Mouse (Mus musculus): ENCODE measurements around the gene Itprid1. TPM values are rescaled to one million over a fixed set of nuclear protein-coding genes. Genes with fewer than 3 reads are reported as not detected.

The Itprid1 gene
- polyA plus RNA-seq, 1 experiment: 0.19 TPM

DNA sequence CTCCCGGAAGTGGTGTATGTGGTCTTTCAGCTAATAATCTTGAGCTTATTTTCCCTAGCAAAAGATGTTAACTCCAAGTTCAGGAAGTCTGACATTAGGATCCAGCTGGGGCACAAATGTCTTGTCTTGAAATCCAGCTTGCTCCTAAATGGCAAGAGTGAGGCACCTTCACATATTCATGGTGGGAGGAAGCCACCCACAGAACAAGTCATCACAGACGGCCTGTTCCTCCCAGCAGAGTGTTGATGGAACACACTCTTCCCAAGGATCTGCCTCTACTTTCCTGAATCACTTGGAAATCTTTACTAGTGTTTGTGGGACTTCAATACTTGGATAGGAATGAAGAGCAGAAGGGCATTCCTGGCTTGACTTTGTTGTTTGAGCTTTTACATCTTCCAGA is 28.5 kb downstream of the Itprid1 start:
- Histone ChIP-seq H3K27me3 (ENCODE audit: control insufficient read depth, insufficient read depth, low read length, poor library complexity, severe bottlenecking) (no peaks in the 10 kb centered on the region), H3K4me3 (ENCODE audit: low read depth, low read length) (no peak overlapping the region), H3K36me3 (ENCODE audit: control insufficient read depth, insufficient read depth, low read length, poor library complexity, severe bottlenecking) (no peaks in the 10 kb centered on the region), H3K27ac (ENCODE audit: insufficient read depth, low read length) (no peak overlapping the region), H3K9ac (ENCODE audit: low read depth, poor library complexity, severe bottlenecking) (no peak overlapping the region), H3K4me1 (ENCODE audit: control insufficient read depth, insufficient read depth, low read length) (no peaks in the 10 kb centered on the region), H3K9me3 (replicated peaks; ENCODE audit: control insufficient read depth, insufficient read depth, low read length, poor library complexity, severe bottlenecking) (no peaks in the 10 kb centered on the region)
- TF ChIP-seq EP300 (IDR thresholded peaks at IDR 0.05; ENCODE audit: insufficient read depth, low read depth, low read length): no peak
- no peak for TF ChIP-seq CTCF (IDR thresholded peaks at IDR 0.05; ENCODE audit: low read depth, low read length)
- TF ChIP-seq POLR2A (IDR thresholded peaks at IDR 0.05; ENCODE audit: insufficient read depth, low read length): no peak

- Histone ChIP-seq H3K4me1 (ENCODE audit: control insufficient read depth, insufficient read depth, low read length) (no peaks in the 10 kb centered on the region), H3K9ac (ENCODE audit: low read depth, poor library complexity, severe bottlenecking) (no peak overlapping the region), H3K36me3 (ENCODE audit: control insufficient read depth, insufficient read depth, low read length, poor library complexity, severe bottlenecking) (no peaks in the 10 kb centered on the region), H3K9me3 (replicated peaks; ENCODE audit: control insufficient read depth, insufficient read depth, low read length, poor library complexity, severe bottlenecking) (no peaks in the 10 kb centered on the region), H3K27ac (ENCODE audit: insufficient read depth, low read length) (no peak overlapping the region), H3K27me3 (ENCODE audit: control insufficient read depth, insufficient read depth, low read length, poor library complexity, severe bottlenecking) (no peaks in the 10 kb centered on the region), H3K4me3 (ENCODE audit: low read depth, low read length) (no peak overlapping the region)
- TF ChIP-seq POLR2A (IDR thresholded peaks at IDR 0.05; ENCODE audit: insufficient read depth, low read length): no peak
- TF ChIP-seq EP300 (IDR thresholded peaks at IDR 0.05; ENCODE audit: insufficient read depth, low read depth, low read length): no peak
- no peak for TF ChIP-seq CTCF (IDR thresholded peaks at IDR 0.05; ENCODE audit: low read depth, low read length)
These were observed 42.8 kb downstream of the Itprid1 start for GRCm38 (mm10) chr6:55879356-55879960.

GRCm38 (mm10) chr6:55880886-55881285 is 44.2 kb downstream of the Itprid1 start:
- H3K36me3 ChIP-seq (ENCODE audit: control insufficient read depth, insufficient read depth, low read length, poor library complexity, severe bottlenecking): no peaks in the 10 kb centered on the region
- H3K4me1 ChIP-seq (ENCODE audit: control insufficient read depth, insufficient read depth, low read length): no peaks in the 10 kb centered on the region
- no peak overlapping the region for H3K27ac ChIP-seq (ENCODE audit: insufficient read depth, low read length)

DNA sequence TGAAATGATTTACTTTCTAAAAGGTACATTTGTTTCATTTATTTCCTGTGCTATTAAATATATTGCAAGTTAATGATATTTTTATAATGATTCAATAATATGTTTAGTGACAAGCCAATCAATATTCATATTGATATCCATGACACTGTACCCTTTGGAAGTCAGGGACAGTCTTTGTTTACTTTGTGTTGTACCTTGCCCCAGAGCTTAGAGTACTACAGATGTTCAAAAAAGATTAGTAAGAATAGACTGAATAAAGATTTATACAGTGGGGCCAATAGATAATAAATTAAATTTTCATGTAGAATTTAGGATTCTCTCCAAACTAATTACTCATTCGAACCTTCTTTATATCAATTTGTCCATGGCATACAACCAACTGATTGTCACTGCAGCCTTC is 50.9 kb downstream of the Itprid1 start:
- Histone ChIP-seq H3K36me3 (ENCODE audit: control insufficient read depth, insufficient read depth, low read length, poor library complexity, severe bottlenecking) (no peaks in the 10 kb centered on the region), H3K27me3 (ENCODE audit: control insufficient read depth, insufficient read depth, low read length, poor library complexity, severe bottlenecking) (no peaks in the 10 kb centered on the region), H3K4me1 (ENCODE audit: control insufficient read depth, insufficient read depth, low read length) (no peaks in the 10 kb centered on the region), H3K9me3 (replicated peaks; ENCODE audit: control insufficient read depth, insufficient read depth, low read length, poor library complexity, severe bottlenecking) (no peaks in the 10 kb centered on the region), H3K4me3 (ENCODE audit: low read depth, low read length) (no peak overlapping the region), H3K27ac (ENCODE audit: insufficient read depth, low read length) (no peak overlapping the region), H3K9ac (ENCODE audit: low read depth, poor library complexity, severe bottlenecking) (no peak overlapping the region)
- TF ChIP-seq CTCF (IDR thresholded peaks at IDR 0.05; ENCODE audit: low read depth, low read length) (no peak), POLR2A (IDR thresholded peaks at IDR 0.05; ENCODE audit: insufficient read depth, low read length) (no peak)

More at GRCm38 (mm10) chr6:55880886-55881285, 44.2 kb downstream of the Itprid1 start:
- TF ChIP-seq POLR2A (IDR thresholded peaks at IDR 0.05; ENCODE audit: insufficient read depth, low read length) (no peak), EP300 (IDR thresholded peaks at IDR 0.05; ENCODE audit: insufficient read depth, low read depth, low read length) (peak; percentile 65; the same call in 1 of the 2 replicates), CTCF (IDR thresholded peaks at IDR 0.05; ENCODE audit: low read depth, low read length) (no peak)
- H3K4me3 ChIP-seq (ENCODE audit: low read depth, low read length): no peak overlapping the region
- H3K9me3 ChIP-seq (replicated peaks; ENCODE audit: control insufficient read depth, insufficient read depth, low read length, poor library complexity, severe bottlenecking): no peaks in the 10 kb centered on the region
- H3K27me3 ChIP-seq (ENCODE audit: control insufficient read depth, insufficient read depth, low read length, poor library complexity, severe bottlenecking): no peaks in the 10 kb centered on the region
- no peak overlapping the region for H3K9ac ChIP-seq (ENCODE audit: low read depth, poor library complexity, severe bottlenecking)

GRCm38 (mm10) chr6:55901568-55902328 is 65.1 kb downstream of the Itprid1 start:
- no peaks in the 10 kb centered on the region for H3K36me3 ChIP-seq (ENCODE audit: control insufficient read depth, insufficient read depth, low read length, poor library complexity, severe bottlenecking)
- H3K9ac ChIP-seq (ENCODE audit: low read depth, poor library complexity, severe bottlenecking): no peak overlapping the region
- H3K27ac ChIP-seq (ENCODE audit: insufficient read depth, low read length): no peak overlapping the region
- no peaks in the 10 kb centered on the region for H3K4me1 ChIP-seq (ENCODE audit: control insufficient read depth, insufficient read depth, low read length)
- H3K27me3 ChIP-seq (ENCODE audit: control insufficient read depth, insufficient read depth, low read length, poor library complexity, severe bottlenecking): no peaks in the 10 kb centered on the region
- H3K9me3 ChIP-seq (replicated peaks; ENCODE audit: control insufficient read depth, insufficient read depth, low read length, poor library complexity, severe bottlenecking): no peaks in the 10 kb centered on the region
- H3K4me3 ChIP-seq (ENCODE audit: low read depth, low read length): no peak overlapping the region
- TF ChIP-seq EP300 (IDR thresholded peaks at IDR 0.05; ENCODE audit: insufficient read depth, low read depth, low read length): no peak
- no peak for TF ChIP-seq POLR2A (IDR thresholded peaks at IDR 0.05; ENCODE audit: insufficient read depth, low read length)
- TF ChIP-seq CTCF (IDR thresholded peaks at IDR 0.05; ENCODE audit: low read depth, low read length): no peak

DNA sequence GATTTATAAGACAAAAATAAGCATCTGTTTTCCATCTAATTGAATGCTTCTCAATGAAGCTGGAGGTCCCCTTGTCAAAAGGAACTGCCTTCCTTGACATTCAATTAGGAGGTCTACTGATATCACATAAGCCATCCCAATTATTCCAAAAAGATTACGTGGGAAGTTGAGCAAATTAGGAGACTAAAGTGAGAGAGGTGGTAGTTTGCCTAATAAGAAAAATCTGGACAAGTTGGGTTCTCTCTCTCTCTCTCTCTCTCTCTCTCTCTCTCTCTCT is 65.6 kb downstream of the Itprid1 start:
- Histone ChIP-seq H3K9ac (ENCODE audit: low read depth, poor library complexity, severe bottlenecking) (no peak overlapping the region), H3K9me3 (replicated peaks; ENCODE audit: control insufficient read depth, insufficient read depth, low read length, poor library complexity, severe bottlenecking) (no peaks in the 10 kb centered on the region), H3K4me3 (ENCODE audit: low read depth, low read length) (no peak overlapping the region), H3K4me1 (ENCODE audit: control insufficient read depth, insufficient read depth, low read length) (no peaks in the 10 kb centered on the region), H3K36me3 (ENCODE audit: control insufficient read depth, insufficient read depth, low read length, poor library complexity, severe bottlenecking) (no peaks in the 10 kb centered on the region), H3K27ac (ENCODE audit: insufficient read depth, low read length) (no peak overlapping the region), H3K27me3 (ENCODE audit: control insufficient read depth, insufficient read depth, low read length, poor library complexity, severe bottlenecking) (no peaks in the 10 kb centered on the region)
- TF ChIP-seq POLR2A (IDR thresholded peaks at IDR 0.05; ENCODE audit: insufficient read depth, low read length) (no peak), CTCF (IDR thresholded peaks at IDR 0.05; ENCODE audit: low read depth, low read length) (no peak), EP300 (IDR thresholded peaks at IDR 0.05; ENCODE audit: insufficient read depth, low read depth, low read length) (no peak)
